Mouse (Mus musculus): ENCODE results near the gene Immp2l. TPM values are rescaled to one million over a fixed set of nuclear protein-coding genes. Genes with fewer than 3 reads are reported as not detected.
"Not testable (repeated sequence)": the region's sequence is repeated elsewhere in the genome, so short reads cannot be mapped to it uniquely, and the experiment has no call there.

Immp2l gene
- total RNA-seq, 2 experiments from 2014 or later, result 8.5 to 10.9 TPM

DNA sequence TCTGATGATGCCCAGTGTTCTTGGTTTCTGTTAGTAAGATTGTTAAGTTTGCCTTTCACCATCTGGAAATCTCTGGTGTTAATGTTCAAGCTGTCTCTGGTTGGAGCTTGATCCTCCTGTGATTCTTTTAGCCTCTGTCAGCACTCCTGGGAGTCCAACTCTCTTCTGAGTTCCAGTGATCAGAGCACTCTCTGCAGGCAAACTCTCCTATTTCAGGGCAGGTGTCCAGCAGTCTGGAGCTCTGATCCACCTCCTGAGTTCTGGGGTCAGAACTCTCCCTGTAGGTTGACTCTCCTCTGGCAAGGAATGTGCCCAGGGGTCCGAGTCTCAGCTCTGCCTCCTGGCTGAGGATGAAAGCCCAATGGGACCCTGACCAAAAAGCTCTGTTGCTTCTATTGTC is 769.8 kb downstream of the Immp2l start:
- not testable (repeated sequence) for DNase-seq (ENCODE audit: low spot score in 2 of 2)

DNA sequence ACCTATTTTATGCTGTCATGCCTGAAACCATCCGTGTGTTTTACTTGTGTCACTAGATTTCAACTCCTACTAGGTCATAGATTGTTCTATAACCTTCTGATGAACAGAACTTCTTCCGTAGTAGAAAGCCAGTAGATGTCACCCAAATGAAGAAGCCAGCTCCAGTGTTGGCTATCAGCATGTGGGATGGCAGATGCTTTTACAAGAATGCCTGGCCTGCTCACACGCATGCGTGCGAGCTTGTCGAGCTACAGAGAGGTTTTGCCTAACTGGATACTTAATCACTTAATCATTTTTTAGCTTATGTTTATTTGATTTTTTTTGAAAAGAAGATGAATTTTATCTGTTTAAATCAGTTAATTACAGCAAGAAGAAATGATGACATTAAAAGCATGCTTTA is 805.6 kb downstream of the Immp2l start:
- DNase-seq (ENCODE audit: low spot score in 2 of 2), result no peak

DNA sequence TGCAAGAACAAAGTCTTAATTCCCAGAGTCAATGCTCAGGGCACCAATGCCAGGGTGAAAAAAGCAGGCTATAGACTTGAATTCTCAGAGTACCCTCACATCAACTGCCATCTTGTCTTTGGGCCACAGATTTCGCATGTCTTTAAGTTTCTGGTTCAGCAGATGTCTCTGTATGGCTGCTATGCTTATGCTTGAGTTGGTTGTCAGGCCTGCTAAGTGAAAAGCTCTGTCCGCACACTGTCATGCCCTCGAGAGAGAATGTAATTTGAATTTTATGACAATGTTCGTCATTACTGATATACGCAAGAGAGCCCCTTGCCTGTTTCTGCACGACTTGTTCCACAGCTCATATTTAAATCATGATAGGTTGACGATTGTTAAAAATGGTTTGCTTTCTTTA is 807.8 kb downstream of the Immp2l start:
- no peak for DNase-seq (ENCODE audit: low spot score in 2 of 2)

DNA sequence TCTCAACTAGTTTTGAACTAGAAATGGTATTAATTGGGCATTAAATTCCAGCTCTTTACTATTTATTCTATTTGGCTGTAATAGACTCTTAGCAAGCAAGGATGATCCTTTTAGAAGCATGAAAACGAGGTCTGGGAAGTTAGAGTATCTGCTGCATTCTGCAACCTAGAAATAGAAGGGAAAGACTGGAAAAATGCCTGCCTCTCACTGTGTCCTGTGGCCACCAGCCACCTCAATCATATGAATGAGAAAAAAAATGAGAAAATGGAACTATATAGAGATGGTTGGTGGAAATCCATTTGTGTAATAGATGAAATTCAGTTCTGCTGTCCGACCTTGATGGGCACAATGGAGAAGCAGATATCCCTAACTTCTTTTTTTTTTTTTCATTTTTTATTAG is 810.8 kb downstream of the Immp2l start:
- DNase-seq (ENCODE audit: low spot score in 2 of 2), result no peak

DNA sequence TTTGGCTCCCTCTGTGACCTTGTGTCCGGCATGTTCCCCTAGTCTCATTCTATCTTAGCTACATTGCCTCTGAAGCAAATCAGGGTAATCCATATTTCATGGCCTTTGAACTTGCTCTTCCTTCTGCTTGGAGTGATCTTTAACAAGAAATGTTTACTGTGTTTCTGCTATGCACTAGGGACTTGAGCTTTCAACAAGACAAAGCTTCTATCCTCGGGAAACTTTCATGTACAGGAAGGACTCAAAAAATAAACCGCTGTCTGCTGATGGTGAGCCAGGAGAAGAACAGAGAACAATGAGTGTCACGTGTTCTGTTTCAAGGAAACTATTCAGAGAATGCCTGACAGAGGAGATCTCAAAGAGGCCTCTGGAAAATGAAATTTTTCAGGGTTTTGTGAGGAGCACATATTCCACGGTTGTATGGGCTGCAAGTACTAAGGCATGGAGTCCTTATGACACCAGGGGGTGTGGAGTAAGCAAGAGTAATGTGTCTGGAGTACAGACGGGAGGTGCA is 814.5 kb downstream of the Immp2l start:
- DNase-seq (ENCODE audit: low spot score in 2 of 2), result no peak

DNA sequence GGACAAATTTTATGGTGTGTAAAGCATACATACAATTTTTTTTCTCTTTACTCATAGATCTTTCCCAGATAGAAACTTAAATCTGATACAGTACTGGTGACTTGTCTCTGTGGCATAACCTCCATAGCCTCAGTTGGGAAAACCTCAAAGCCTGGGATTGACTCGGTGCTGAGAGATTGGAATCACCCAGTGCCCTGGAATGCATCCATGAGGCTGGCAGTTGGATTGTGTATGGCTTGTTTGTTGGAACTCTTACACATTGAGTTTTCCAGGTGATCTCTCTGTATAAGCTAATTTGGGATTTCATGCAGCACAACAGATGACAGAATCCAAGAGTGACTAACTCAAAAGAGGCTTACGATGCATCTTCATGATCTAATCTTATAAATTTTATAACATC is 815.4 kb downstream of the Immp2l start:
- DNase-seq (ENCODE audit: low spot score in 2 of 2), result no peak

DNA sequence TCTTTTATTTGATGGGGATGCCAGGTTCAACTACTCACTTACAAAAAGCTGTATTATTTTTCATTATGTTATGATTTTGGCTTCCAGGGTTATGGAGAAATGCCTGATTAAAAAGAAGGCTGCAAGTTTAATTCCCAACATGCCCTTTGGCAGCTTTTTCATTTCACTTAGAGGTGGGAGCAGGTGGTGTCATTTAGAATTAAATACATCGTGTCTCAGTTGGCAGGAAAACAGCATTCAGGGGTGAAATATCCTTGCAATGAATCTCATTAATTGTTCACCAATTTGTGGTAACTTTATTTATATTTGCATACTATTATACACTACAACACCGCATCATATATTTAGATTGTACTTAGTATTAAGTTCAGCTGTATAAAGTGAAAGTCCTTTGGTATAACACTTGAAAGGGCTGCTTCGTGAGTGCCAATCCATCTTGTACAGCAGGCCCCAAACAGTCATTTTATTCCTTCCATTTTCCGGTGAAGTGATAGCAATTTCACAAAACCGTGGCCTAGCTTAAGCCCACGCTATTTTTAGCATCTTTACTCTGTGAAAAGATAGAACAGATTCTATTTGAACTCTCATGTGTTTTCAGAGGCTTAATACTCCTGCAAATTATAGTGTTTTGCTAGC is 818.9 kb downstream of the Immp2l start:
- no peak for DNase-seq (ENCODE audit: low spot score in 2 of 2)

DNA sequence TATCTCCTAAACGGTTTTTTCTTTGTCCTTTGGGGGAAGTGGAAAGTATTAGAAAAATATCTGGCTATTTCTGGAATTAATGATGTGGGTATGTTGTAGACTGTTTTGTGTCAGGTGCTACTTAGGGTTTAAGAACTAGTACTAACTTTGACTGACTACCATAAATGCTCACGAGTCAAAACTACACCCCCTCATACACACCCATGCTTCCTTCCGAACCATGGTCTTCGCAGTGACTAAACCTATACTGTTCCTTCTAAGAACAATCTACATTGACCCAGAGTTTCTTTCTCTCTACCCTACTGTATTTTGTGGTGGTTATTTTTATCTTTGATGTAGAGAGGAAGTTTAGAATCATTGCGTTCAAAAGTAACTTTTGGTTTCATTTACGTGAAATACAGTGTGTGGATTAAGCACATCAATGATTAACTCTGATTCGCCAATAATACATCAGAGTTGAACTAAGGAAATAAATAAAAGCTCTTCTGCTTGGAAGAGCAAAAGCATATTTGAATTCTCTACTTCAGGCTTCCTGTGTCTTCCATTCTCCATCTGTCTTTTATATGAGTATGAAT is 828.1 kb downstream of the Immp2l start:
- no peak for DNase-seq (ENCODE audit: low spot score in 2 of 2)

DNA sequence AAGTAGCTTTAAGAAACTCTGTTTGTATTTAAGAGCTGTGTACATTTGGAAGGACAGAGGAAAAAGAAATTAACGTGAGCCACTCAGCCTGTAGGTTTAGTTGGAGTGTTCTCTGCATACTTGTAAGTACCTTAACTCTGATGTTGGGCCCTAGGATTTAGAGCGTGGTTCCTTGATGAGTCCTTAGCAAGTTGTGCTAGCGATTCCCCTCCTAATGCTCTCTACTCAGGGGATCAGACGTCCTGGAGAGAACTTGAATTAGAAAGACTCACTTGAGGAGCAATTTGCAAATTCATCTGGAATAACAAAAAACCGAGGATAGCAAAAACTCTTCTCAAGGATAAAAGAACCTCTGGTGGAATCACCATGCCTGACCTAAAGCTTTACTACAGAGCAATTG is 835.8 kb downstream of the Immp2l start:
- not testable (repeated sequence) for DNase-seq (ENCODE audit: low spot score in 2 of 2)

DNA sequence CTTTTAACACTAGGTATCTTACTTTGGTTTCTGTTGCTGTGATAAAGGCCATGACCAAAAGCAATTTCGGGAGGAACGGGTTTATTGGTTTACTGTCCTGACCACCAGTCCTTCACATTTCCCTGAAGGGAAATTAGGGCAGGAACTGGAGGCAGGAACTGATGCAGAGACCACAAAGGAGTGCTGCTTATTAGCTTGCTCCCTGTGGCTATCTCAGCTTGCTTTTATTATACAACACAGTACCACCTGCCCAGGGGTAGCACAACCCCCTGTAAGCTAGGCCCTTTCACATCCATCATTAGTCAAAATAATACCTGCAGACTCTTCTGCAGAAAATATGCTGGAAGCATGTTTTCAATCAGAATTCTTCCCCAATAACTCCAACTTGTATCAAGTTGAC is 844.4 kb downstream of the Immp2l start:
- DNase-seq (ENCODE audit: low spot score in 2 of 2), result no peak

DNA sequence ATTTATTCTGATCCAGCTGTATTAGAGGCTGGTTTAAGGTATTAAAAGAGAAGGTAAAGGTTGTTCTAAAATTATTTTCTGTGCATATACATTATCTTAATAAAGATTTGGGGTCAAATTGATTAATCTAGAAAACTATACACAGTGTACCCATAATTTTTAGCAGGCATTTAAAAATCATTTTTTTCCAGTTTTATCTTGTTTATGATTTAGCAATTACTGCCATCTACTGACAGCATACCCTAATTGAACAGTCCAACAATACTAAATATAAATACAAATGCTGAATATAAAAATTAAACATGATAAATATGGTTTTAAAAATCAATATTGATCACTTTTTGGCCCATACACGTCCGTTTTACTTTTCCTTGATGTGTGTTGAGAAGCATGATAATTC is 850.1 kb downstream of the Immp2l start:
- DNase-seq (ENCODE audit: low spot score in 2 of 2), result no peak

DNA sequence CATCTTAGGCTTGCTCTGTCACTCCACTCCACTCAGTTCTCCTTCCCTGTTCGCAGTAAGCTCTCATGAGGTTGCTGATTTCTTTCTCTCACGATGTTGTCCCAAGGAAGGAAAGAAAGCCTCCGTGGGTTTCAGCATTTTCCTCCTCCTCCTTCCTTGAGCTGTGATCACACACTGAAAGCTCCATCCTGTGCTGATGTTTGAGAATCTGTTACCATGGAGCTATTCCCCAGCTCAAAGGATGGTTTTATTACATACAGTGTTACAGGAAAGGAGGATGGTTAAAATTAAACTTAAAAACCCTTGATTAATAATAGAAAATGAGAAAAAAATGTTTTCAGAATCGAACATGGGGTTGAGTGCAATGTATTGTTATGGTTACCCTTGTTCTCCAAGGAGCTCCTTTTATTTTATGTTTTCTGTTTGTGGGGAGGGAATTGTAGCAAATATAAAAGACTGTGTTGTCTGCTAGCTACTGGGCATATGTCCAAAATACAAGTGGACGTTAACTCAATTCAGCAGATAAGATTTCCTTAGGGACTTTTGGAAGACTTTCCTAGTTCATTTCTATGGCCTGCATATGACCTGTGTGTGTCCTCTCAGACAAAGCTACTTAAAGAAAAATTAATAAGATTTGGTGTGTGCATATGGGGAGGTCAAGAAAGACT is 853.5 kb downstream of the Immp2l start:
- DNase-seq (ENCODE audit: low spot score in 2 of 2), result peak; percentile 10 to 25

DNA sequence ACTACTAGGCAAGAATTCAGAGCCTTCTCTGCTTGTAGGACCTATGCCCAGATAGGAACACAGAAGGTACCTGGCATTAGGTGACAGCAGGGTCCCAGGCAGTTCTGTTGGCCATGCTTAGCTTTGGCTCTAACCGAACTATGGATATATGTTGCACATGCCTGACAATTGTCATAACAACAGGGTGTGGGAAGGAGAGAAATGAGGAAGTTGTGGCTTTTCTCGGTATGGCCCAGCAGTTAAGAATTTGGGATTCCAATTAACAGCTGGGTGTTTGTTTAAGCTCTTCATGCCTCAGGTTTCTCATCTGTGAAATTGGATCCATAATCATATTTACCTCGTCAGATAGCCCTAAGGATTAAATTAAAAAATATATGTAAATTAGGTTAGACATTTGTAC is 854.6 kb downstream of the Immp2l start:
- DNase-seq (ENCODE audit: low spot score in 2 of 2), result no peak

DNA sequence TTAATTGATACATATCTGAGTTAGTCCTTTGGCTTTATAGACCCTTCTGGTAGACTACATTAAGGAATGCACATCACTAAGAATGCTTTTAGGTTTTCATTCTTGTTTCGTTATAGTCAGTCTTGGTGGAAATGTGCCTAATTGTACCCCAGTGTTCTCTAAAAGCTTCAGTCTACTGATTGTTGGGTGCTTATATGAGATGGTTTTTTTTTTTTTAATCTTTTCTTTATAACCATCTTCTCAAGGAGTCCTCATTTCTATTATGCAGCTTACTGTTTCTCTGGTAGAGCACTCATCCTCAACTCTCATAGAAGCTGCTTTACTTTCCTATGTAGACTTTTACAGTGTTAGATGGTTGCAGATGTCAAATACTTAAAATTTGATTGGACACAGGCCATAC is 855.1 kb downstream of the Immp2l start:
- no peak for DNase-seq (ENCODE audit: low spot score in 2 of 2)

DNA sequence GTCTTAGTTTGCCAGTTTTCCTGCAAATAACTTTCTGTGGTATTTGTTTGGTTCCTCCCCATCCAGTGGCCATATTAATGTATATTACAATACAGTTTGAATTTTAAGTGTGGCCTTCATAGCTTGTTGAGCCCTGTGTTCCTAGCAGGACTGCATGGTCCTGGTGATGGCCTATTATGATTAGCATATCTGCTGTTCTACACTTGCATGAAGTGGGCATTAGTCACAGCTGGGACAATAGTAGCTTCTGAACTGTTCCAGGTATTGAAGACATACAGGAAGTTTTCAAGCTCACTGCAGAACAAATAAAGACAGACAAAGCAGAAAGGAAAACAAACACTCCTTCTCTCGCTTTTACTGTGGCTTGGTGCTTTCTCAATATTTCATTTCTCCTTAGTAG is 855.5 kb downstream of the Immp2l start:
- no peak for DNase-seq (ENCODE audit: low spot score in 2 of 2)

DNA sequence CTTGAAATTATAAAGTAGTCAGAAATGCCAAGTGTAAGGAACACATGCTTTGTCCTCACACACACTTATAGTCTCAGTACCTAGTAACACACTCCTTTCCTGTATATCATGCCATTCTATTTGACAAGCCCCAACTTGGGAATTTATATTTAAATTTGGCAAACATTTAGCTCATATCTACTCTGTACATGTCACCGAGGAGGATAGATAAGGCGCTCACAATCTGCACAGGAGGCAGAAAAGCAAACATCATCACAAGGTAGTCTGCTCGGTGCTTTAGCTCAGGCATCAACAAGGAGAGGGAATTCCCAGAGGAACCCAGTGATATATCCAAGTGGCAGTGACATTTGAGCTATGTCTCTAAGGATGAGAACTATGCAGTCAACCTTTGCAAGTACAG is 856.9 kb downstream of the Immp2l start:
- no peak for DNase-seq (ENCODE audit: low spot score in 2 of 2)

DNA sequence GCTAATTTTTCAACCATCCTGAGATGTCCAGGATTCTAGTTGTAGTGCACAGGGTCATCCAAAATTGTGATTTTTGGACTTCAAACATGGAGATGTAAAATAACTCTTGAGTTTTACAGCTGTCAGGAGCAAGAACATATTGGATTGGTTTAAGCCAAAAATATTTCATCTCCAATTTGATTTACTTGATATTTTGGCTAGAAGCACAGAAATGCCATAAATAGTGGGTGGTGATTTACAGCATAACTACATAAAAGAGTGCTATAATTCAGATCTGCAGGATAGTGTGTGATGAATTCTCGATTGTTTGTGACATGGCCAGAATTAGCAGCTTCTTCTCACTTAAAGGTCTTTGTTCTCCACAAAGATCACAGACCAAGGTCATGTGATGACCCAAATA is 884.1 kb downstream of the Immp2l start:
- no peak for DNase-seq (ENCODE audit: low spot score in 2 of 2)

DNA sequence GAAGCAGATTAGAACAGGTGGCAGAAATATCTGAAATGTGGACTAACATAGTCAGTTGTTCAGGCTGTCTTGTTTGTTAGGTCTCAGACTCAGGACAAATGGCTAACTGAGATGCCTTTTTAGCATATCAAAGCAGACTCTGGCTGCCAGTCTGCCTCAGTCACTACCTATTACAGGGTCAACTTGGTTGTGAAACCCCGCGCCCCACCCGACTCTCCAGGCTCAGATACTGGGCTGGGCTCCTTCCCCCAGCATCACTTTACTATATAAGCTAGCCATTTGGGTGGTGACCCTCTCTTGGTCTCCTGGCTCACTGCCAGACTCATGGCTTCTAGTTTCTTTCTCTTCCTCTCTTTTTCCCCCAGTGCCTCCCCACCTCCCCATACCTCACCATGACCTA is 887.7 kb downstream of the Immp2l start:
- DNase-seq (ENCODE audit: low spot score in 2 of 2), result no peak

DNA sequence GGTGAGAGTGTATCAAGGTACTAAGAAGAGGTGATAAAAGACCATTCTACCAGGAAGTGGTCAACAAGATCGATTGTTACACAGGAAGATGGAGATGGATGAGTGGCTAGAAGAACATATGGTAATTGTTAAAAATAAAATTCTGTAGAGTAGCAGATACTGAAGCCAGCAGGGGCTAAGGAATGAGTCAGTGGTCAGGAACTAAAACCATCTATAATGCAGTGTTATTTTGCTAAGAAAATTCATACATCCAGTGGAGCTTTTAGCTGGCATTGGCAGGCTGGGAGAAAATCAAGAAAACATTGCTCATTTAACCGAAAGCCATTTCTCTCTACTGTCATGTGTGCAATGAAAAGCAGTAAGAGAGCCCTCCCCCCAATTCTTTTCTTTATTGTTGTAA is 913.9 kb downstream of the Immp2l start:
- DNase-seq (ENCODE audit: low spot score in 2 of 2), result no peak

DNA sequence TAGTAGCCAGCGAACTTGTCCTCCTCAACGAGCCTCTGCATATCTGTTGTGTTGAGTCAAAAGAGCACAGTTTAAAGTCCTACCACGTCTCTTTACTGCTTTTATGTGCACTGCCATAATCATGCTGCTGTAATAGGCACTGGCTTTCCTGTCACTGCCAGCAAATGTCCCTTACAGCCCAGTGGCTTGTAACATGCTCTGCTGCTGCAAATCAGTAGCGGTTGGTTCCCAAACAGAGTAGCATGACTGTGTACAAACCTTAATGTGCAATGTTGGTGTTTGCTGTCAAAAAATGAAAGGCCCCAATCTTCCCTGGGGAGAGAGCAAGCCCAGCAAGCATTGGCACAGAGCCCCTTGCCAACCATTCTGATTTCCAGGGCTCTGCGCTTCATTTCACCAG is 918.0 kb downstream of the Immp2l start:
- DNase-seq (ENCODE audit: low spot score in 2 of 2), result no peak

DNA sequence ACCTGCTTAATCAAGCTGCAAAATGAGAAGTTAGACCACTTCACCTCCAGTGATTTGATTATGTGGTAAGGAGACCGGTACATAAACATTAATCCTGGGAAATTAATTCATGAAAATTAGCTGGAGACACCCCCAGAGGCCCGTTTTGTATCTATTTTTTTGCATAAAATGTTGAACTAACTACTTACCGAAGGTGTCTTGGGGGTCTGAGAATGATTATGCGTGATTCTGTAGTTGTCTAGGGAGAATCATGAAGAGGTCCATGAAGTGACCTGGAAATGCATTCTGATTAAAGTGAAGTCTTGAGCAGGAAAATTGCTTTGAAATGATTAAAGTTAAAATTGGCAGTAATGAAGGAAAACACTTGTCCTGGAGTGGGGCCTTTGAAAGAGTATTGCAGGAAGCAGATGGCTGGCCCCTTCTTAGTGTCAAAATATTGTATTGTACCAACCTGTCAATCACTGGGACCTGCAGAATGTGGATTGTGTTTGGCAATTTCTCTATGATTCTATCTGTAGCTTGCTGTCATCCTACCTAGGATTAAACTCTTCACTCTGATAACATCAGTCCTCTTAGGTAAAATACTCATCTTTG is 920.3 kb downstream of the Immp2l start:
- DNase-seq (ENCODE audit: low spot score in 2 of 2), result no peak

DNA sequence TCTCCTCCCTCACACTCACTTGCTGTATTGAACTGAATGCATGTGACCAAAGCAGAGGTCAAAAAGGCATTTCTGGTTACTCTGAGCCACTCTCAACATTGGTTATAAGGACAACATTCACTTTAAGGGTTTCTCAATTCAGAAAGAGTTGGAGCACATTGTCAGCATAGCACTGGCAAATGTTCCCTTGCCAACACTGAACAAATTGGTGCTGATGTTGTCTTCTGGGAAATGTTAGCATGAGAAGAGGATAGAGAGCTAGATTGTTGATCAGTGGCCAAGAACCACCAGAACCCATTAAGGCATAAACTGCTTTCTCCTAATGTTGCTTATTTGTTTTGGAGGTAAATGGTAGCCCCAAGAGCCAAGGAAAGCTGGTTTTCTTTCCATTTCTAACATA is 922.6 kb downstream of the Immp2l start:
- DNase-seq (ENCODE audit: low spot score in 2 of 2), result no peak
